Mouse (Mus musculus) mesoderm, embryonic 11.5 days (tissue): ENCODE measurements around the gene Gpr68.
A peak's percentile ranks its signal among the peaks of the same experiment; 100 is the strongest.

ENCODE experiments used
- DNase-seq: peaks from one replicate; pipeline ENCODE4 v3.0.0-alpha.2; 2012; ENCODE audit warnings: low read depth, low spot score

The Gpr68 gene

GRCm38 (mm10) chr12:100871841-100872240 lies 36.2 kb downstream of the Gpr68 start:
- DNase-seq, result no peak

DNA sequence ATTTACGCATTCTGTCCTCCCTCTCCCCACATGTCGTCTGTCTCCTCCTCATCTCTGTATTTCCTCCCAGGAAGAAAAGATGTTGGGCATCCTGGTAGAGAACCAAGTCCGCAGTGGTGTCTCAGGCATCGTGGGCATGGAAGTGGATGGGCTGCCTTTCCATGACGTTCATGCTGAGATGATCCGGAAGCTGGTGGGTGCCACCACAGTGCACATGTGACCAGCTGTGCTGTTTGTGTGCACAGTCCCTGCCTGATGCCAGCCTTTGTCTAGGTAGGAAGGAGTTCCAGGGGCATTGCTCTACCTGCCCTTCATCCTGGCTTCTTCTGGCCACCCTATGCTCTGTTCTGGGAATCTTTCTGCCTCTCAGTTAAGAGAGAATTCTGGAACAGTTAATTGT lies 36.8 kb downstream of the Gpr68 start:
- no peak for DNase-seq

- no peak for DNase-seq
These were observed 39.9 kb downstream of the Gpr68 start for GRCm38 (mm10) chr12:100868049-100868622.

DNA sequence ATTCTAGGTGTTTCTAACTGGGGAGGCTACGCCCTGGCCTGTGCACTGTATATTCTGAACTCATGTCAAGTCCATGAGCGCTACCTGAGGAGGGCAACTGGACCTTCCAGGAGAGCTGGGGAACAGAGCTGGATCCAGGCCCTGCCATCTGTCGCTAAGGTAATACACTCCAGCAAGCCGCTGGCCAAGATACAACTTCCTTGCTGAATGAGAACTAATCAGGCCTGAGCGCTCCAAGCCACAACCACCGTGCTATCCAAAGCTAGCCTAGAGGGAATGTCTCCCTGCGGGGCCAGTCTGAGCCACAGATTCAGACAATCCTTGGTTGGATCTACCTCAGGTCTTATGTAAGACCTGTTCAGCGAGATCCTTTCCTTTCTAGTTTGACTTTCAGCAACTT lies 40.9 kb downstream of the Gpr68 start:
- no peak for DNase-seq

- no peak for DNase-seq
These were observed 42.4 kb downstream of the Gpr68 start for GRCm38 (mm10) chr12:100865509-100866078.

GRCm38 (mm10) chr12:100865072-100865471 lies 42.9 kb downstream of the Gpr68 start:
- DNase-seq, result no peak

DNA sequence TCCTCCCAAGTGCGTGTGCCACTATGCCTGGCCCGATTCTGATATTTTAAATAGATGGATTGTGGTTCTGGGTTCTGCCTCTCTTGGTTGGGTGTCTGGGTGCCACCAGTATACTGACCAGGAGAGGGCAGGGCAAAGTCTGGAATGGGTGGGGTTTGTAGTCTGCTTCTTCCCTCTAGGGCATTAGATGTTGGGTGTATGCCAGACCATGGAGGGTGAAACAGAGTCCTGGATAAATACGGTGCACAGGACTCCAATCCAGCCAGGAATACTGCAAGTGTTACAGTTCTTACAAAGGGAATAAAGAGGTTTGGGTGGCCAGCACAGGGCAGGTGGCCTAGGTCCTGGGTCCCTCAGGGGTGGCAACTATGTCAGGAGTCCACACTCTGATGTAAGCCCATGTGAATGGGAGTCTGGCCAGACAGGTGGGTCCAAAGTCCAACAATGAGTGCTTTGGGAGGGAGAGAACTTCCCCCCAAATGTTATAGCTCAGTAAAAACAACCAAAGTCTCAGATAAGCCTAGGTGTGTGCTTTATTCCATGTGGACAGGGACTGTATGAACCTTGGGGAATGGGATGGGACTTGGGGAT lies 45.0 kb downstream of the Gpr68 start:
- no peak for DNase-seq

DNA sequence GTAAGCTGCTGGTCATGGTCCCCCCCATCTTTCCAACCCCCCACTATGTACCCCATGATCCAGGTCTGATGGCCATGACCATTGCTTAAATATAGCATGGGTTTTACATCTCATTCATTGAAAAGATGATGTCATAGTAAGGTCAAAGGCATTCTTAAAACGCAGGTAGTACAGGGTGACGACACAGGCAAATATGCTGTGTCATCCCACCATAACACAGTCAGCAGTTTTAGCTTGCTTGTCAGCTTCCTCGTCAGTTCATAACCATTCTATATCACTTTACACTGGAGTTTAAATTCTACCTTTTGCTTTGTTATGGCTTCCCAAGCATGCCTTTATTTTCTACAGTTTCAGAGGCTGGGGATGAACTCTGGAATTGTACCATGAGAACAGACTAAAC lies 45.7 kb downstream of the Gpr68 start:
- no peak for DNase-seq

GRCm38 (mm10) chr12:100857791-100858190 lies 50.2 kb downstream of the Gpr68 start:
- no peak for DNase-seq

DNA sequence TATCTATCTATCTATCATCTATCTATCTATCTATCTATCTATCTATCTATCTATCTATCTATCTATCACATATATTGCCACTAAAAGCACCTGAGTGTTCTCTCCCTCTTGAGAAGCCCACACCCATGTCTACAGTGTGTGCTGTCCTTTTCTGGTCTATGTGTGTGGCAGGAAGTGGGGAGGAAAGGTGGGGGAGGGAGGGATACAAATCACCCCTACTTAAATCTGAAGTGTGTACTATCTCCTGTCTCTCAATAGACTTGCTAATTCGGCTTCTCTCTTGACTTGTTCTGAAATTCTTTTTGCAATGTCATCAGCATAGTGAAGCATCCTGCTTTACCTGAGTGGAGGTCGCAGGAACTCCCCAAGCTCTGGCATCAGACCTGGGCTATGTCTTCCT lies 51.7 kb downstream of the Gpr68 start:
- no peak for DNase-seq

DNA sequence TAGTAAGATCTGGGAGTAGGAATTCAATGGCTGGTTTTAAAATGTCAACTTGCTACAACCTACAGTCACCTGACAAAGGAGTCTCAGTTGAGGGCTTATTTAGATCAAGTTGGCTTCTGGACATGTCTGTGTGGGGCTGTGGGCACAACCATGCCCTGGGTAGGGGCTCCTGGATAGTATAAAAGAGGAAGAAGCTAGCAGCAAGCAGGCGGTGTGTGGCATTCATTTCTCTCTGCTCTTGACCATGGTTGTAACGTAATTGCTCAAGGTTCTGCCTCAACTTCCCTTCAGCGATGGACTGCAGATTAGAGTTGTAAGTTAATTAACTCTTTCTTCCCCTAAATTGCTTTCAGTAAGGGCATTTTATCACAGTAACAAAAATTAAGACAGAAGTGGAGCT lies 55.6 kb downstream of the Gpr68 start:
- no peak for DNase-seq

DNA sequence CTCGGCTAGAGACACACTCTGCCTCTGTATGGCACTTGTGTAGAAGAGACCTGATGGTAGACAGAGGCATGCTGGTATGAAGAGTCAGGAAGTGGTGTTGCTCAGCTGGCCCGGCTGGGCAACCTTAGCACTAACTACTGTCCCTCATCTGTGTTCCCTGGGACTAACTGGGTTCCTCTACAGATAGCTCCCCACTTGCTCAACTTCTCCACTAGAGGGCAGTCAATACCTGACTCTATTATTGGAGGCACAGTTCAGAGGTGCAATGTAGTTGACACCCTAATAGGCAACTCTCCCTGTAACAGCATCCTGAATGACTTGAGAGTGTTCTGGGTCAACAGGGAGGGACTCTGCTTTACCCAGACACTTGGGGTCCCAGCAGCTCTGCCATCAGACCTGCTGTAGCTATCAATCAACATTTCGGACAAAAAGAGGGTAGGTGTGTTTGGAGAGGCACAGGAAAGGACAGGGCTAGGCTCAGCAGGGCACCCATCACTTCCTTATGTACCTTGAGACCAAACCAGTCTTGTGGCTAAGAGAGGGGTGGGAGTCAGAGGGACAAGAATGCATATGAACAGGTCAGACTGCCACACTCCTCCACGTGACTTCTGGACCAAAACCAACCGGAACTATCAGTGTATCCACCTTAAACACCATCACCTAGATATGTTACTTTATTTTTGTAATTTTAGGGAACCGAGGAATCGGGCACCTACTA lies 58.4 kb downstream of the Gpr68 start:
- peak; percentile 66 for DNase-seq

DNA sequence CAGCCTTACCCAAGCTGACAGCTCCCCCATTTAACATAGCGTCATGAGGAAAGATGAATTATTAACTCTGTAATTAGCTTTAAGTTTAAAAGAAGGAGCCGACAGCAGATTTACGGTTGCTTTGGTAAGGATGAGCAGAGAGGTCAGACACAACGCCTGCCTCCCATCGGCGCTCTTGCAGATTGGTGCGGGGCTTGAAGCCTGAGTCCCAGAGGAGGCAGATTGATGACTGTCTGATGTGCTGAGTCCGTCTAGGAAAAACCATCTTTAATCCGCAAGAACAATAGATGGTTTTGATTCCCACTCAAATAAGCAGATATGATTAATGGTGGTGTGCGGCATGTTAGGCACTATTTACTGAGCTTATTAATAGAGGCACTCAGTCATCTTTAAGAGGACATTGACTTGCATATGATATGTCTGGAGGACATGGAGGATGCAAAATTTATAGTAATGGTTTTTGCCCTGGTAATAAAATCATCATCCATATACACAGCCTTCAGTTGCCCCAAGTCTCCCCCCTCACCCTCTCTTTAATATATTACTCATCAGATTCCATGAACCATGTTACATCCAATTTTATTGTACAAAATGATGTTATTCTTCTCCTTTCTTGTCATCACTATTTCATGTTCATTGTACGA lies 60.4 kb downstream of the Gpr68 start:
- peak; percentile 54 for DNase-seq

DNA sequence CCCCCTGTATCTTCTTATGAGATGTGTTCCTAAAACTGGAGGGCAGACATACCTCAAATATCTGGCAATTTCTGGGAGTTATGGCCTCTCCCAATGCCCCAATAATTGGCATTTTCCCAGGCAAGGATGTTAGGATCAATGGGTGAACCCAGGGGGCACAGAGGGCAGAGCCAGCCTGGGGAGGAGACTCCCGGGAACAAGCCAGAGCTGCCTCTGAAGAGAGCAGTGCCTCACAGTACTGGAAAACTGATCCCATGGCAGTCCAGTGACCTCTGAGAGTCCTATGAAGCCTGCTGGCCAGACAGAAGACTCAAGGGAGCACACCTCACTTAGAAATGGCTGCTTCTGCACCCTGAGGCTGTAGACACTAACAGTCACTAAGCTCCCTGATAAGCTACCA lies 61.4 kb downstream of the Gpr68 start:
- DNase-seq, result no peak

- no peak for DNase-seq
These were observed 62.2 kb downstream of the Gpr68 start for GRCm38 (mm10) chr12:100845829-100846228.

GRCm38 (mm10) chr12:100844546-100844945 lies 63.5 kb downstream of the Gpr68 start:
- DNase-seq, result no peak

GRCm38 (mm10) chr12:100843171-100843570 lies 64.8 kb downstream of the Gpr68 start:
- DNase-seq, result no peak

DNA sequence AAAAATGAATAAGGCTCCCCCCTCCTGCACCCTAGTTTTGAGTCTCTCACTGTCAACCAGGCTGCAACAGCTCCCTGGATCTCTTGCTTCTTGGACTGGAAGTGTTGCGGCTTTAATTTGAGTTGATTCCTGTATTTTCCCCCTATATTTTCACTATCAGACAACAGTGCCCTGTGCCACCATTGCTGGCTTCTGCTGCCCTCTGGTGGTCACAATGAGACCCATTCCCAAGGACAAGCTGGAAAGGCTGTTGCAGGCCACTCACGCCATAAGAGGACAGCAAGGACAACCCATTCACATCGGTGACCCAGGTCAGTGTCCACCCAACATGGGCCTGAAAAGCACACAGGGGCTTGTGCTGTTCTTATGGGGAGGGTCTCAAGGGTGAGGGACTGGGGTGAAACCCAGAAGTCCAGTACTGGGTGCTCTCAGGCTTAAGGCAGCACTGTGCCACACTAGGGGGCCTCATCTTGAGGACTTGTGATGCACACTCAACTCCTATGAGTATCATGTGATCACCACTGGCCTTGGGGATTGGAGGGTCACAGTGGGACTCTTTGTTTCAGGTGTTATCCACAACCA lies 66.7 kb downstream of the Gpr68 start:
- peak; percentile 85 for DNase-seq

DNA sequence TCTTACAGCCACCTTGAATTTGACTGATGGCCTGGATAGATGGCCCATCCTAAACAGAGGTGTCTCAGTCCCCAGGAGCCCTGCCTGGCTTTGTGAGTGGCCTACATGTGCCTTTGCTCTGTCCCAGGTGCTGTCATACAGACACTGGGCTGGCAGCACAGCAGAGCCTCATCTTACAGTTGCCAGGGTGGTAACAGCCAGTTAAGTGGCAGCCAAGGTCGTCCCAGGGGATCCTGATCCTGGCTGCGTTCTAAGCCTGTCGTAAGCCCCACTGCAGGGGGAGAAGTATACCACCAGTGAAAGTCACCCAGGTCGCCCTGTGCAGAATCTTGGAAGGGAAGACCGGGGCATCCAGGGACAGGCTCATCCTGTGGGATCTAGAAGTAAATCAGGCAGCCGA lies 68.1 kb downstream of the Gpr68 start:
- no peak for DNase-seq

- DNase-seq, result no peak
These were observed 68.9 kb downstream of the Gpr68 start for GRCm38 (mm10) chr12:100839079-100839600.

DNA sequence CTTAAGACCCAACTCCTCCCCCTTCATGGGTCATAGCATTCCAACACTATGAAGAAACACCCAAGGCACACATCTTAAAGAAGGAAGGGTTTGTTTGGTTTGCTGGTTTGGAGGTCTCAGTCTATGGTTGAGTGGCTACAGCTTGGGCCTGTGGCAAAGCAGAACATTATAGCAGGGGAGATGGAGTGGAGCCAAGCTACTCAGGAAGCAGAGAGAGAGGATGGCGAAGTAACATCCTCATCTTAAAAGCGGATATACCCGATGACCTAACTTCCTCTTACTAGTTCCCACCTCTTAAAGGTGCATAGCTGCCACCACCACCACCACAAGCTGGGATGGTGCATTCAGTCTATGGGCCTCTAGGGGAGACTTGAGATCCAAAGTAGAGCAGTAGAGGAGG lies 70.8 kb downstream of the Gpr68 start:
- no peak for DNase-seq
